9 mouse cellular contexts compared by ENCODE assay signal in genomic region chr11:77875847-77876759, GRCm38 (mm10). TPM values are rescaled to one million over a fixed set of nuclear protein-coding genes. Genes with fewer than 3 reads are reported as not detected.
DNase-seq lines count a peak whose midpoint lies in the region; ATAC-seq and TF ChIP-seq lines count a peak whose summit lies in the region.
"Had no signal": no experiment of that assay in that cellular context is flagged by ENCODE, and none has a peak within 500 bp of the region (broad histone marks: within the 10 kb centered on the region; RNA-seq: fewer than 3 reads in every experiment).

No protein-coding gene starts in this region.

- H3K9ac ChIP-seq in neural tube, embryonic 15.5 days (replicated peaks): no peak overlapping the region

- no peak for ATAC-seq in neural tube, embryonic 15.5 days (ENCODE audit: low FRiP score)
- no peak for ATAC-seq in inflammation-experienced regulatory T-cells, adult 6 months
- no peak for ATAC-seq in granulocyte monocyte progenitor cell, adult 5-6 weeks (replicated peaks; ENCODE audit: poor library complexity, severe bottlenecking)

- H3K27ac ChIP-seq in layer of hippocampus, adult 2 months: peak overlapping the region; percentile 91
- H3K27ac ChIP-seq in hindbrain, embryonic 10.5 days: peak overlapping the region; percentile 54
- H3K27ac ChIP-seq in neural tube, embryonic 15.5 days (replicated peaks): peak overlapping the region; percentile 6
- H3K27ac ChIP-seq: kidney, postnatal 0 days had no signal

- H3K9me3 ChIP-seq in hindbrain, embryonic 10.5 days: no peaks in the 10 kb centered on the region
- H3K9me3 ChIP-seq in neural tube, embryonic 15.5 days (replicated peaks): no peaks in the 10 kb centered on the region

- no peak for TF ChIP-seq CTCF in layer of hippocampus, adult 2 months (conservative IDR thresholded peaks at IDR 0.05)

- no peaks in the 10 kb centered on the region for H3K36me3 ChIP-seq in hindbrain, embryonic 10.5 days
- H3K36me3 ChIP-seq in neural tube, embryonic 15.5 days: no peaks in the 10 kb centered on the region

- H3K4me3 ChIP-seq in layer of hippocampus, adult 2 months: no peak overlapping the region
- H3K4me3 ChIP-seq in hindbrain, embryonic 10.5 days: no peak overlapping the region
- H3K4me3 ChIP-seq in neural tube, embryonic 15.5 days (replicated peaks): no peak overlapping the region

- peaks cover 54% of the 10 kb centered on the region for H3K4me1 ChIP-seq in hindbrain, embryonic 10.5 days (replicated peaks)
- peaks cover 61% of the 10 kb centered on the region for H3K4me1 ChIP-seq in neural tube, embryonic 15.5 days

- peak in 1 of 2 experiments; percentile 35 for DNase-seq in layer of hippocampus, adult 2 months (ENCODE audit: low spot score in 2 of 2)
- no peak for DNase-seq in layer of hippocampus, adult 9-11 months
- peak; percentile 72 for DNase-seq in cerebellum, adult 9-10 months
- no peak for DNase-seq in hindbrain, embryonic 10.5 days (ENCODE audit: low spot score)
- DNase-seq in layer of hippocampus, adult 11-12 months (ENCODE audit: low spot score): no peak

- peaks cover 48% of the 10 kb centered on the region for H3K27me3 ChIP-seq in hindbrain, embryonic 10.5 days (ENCODE audit: insufficient read depth, poor library complexity, severe bottlenecking)
- no peaks in the 10 kb centered on the region for H3K27me3 ChIP-seq in neural tube, embryonic 15.5 days (replicated peaks)

- WGBS in hindbrain, embryonic 10.5 days: 63% methylated on average over 26 of the region's 26 CpGs
- 54% methylated on average over 26 of the region's 26 CpGs for WGBS in neural tube, embryonic 15.5 days

- H3K4me2 ChIP-seq in neural tube, embryonic 15.5 days: no peak overlapping the region

RNA-seq across cellular contexts. Expression of gene Pipox, which starts 17.8 kb away (rescaled TPM):
- total RNA-seq in layer of hippocampus, adult 2 months (2021): 1 to 10 TPM in 1 of 2 experiments, under 1 TPM in 1; 0.84 to 1.2 TPM
- polyA plus RNA-seq in hindbrain, embryonic 10.5 days (2016; fragmentation: Nextera tagmentation; extraction: Ambion mirVana): 7.3 and 13.1 TPM in 2 replicates
- 5.4 and 5.5 TPM in 2 replicates for polyA plus RNA-seq in neural tube, embryonic 15.5 days (2015; fragmentation: Nextera tagmentation; extraction: Ambion mirVana)
- polyA plus RNA-seq in inflammation-experienced regulatory T-cells, adult 6 months (2017; shearing (Covaris generic)): 1 to 10 TPM in 1 of 3 experiments, under 1 TPM in 2; 0.43 to 2.7 (median 0.56) TPM
- total RNA-seq in granulocyte monocyte progenitor cell, adult 5-6 weeks (2014; fragmentation: Nextera tagmentation): not detected in 2 replicates
- 0.39 and 0.77 TPM in 2 replicates for total RNA-seq in granulocyte monocyte progenitor cell, adult 5-6 weeks (2017)

RNA-seq across cellular contexts. Expression of gene Sez6, which starts 54.5 kb away (rescaled TPM):
- 100 to 1,000 TPM; 154 to 159 TPM for total RNA-seq in layer of hippocampus, adult 2 months (2021)
- polyA plus RNA-seq in hindbrain, embryonic 10.5 days (2016; fragmentation: Nextera tagmentation; extraction: Ambion mirVana): 8.8 and 19.3 TPM in 2 replicates
- 101 and 123 TPM in 2 replicates for polyA plus RNA-seq in neural tube, embryonic 15.5 days (2015; fragmentation: Nextera tagmentation; extraction: Ambion mirVana)
- under 1 TPM in 1 of 3 experiments, not detected in 2; 0.24 TPM for polyA plus RNA-seq in inflammation-experienced regulatory T-cells, adult 6 months (2017; shearing (Covaris generic))
- total RNA-seq in granulocyte monocyte progenitor cell, adult 5-6 weeks (2014; fragmentation: Nextera tagmentation): not detected in 2 replicates
- total RNA-seq in granulocyte monocyte progenitor cell, adult 5-6 weeks (2017): not detected in 2 replicates

Comparison
In these comparisons a context has a peak if more than half of its experiments do, and no peak if none do; other contexts are left out.
1. H3K27ac ChIP-seq: peak in every context shown above with its lines; median percentile 91 in layer of hippocampus, adult 2 months; 54 in hindbrain, embryonic 10.5 days; 6 in neural tube, embryonic 15.5 days.